Mouse (Mus musculus) ES-Bruce4 (cell line): ENCODE measurements around the gene Plekho1.

Experiments used
- CTCF ChIP-seq: IDR thresholded peaks from one replicate; pipeline ENCODE4 v1.8.1; 2011; ENCODE audit warnings: low read depth, low read length
- EP300 ChIP-seq: IDR thresholded peaks from 2 replicates; pipeline ENCODE4 v1.6.1; 2011; ENCODE audit warnings: low read depth, low read length; ENCODE audit not compliant: insufficient read depth
- POLR2A ChIP-seq: IDR thresholded peaks from one replicate; pipeline ENCODE4 v1.8.1; 2011; ENCODE audit warnings: low read length; ENCODE audit not compliant: insufficient read depth

GRCm38 (mm10) chr3:95977079-95977478 is 18.7 kb downstream of the Plekho1 start:
- TF ChIP-seq EP300: no peak
- no peak for TF ChIP-seq CTCF
- TF ChIP-seq POLR2A: no peak
